Mouse (Mus musculus) kidney, postnatal 14 days (tissue): Measurements from ENCODE around the gene Rps19.
"Not testable (repeated sequence)": the region's sequence is repeated elsewhere in the genome, so short reads cannot be mapped to it uniquely, and the experiment has no call there.

Source experiments
- DNase-seq: peaks from one replicate; pipeline ENCODE4 v3.0.0; 2022; ENCODE audit warnings: mixed read lengths

The Rps19 gene

DNA sequence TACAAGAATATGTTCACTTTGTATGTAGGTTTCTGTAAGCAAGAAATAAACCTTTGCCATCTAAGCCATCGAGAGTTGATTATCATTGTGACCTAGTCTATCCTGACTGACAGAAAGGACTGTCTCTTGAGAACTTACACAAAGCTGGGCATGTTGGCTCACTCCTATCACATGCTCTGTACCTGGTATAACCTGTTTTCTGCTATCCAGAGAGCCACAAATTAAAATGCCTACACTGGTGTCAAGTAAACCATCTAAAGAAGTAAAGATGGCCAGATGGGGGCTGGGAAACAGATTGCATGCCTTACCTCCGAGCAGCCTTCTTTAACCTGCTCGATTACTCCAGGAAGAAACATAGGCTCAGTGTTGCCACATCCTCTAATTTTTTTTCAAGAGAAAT is 6.6 kb upstream of the Rps19 start:
- DNase-seq: no peak

DNA sequence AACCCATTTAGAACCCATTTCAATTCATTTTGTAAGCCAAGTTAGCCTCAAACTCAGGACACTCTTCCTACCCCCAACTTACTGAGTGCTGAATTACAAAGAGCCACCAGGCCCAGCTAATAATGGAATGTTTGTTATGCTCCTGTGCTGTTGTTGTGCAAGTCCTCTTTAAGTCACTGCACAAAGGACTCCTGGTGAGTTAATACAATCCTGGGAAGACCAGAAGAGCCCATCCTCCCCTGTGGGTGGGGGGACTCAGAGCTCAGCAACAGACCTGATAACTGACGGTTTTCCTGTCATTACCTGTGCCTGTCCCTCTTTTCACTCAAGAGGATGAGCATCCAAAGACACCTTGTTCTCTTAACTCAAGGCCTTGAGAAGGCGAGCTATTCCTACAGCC is 4.6 kb upstream of the Rps19 start:
- no peak for DNase-seq

DNA sequence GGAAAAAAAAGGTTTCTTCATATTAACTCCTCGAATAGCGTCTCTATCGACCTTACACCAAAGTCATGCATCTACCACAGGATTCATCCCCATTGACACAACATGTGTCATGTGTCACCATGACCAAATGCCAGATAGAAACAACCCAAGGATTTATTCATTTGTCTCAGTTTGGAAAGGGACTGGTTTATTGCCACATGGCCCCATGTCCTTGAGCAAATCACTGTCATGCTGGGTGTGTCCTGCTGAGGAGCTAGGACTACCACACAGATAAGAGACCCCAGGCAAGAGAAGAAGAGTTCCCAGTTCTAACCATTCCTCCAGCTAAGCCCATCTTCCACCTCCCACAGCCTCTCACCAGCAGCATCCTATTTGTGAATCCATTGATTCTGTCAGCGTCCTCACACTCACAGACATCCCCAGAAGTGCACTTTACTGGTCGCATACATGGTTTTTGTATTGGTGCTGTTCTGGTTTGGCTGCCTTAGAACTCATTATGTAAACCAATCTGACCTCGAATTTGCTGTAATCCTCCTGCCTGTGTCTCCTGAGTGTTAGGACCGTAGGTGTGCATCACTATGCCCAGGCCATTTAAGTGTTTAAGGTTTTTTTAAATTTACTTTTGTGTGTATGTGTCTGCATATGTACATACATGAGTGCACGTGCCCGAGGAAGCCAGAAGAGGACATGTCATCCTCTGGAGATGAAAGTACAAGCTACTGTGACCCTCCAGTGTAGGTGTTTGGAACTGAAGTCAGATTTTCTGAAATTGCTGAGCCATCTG is 1.6 kb upstream of the Rps19 start:
- DNase-seq: no peak

DNA sequence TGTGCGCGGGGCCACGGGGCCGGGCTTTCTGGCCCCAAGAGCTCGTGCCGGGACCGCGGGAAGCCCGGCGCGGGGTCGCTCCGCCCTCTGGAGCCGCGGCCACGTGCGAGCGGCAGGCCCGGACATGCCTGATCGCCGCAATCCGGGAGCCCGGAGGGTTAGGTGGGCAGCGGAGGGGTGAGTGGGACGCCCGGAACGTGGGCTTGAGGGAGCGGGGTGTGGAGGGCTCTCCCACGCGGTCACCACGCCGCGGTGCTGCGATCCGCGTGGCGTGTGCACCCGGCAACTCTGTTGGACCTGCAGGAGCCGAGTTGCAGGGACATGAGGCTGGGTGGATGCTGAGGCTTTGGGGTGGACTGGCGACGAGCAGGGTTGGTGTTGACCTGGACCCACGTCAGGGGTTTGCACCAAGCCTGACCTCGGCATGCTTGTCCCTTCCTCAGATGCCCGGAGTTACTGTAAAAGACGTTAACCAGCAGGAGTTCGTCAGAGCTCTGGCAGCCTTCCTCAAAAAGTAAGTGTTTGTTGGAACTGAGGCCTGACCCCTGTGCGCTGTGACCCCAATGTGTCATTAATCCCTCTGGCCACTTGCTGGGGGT is 621 bp downstream of the Rps19 start:
- peak; percentile 45 for DNase-seq

DNA sequence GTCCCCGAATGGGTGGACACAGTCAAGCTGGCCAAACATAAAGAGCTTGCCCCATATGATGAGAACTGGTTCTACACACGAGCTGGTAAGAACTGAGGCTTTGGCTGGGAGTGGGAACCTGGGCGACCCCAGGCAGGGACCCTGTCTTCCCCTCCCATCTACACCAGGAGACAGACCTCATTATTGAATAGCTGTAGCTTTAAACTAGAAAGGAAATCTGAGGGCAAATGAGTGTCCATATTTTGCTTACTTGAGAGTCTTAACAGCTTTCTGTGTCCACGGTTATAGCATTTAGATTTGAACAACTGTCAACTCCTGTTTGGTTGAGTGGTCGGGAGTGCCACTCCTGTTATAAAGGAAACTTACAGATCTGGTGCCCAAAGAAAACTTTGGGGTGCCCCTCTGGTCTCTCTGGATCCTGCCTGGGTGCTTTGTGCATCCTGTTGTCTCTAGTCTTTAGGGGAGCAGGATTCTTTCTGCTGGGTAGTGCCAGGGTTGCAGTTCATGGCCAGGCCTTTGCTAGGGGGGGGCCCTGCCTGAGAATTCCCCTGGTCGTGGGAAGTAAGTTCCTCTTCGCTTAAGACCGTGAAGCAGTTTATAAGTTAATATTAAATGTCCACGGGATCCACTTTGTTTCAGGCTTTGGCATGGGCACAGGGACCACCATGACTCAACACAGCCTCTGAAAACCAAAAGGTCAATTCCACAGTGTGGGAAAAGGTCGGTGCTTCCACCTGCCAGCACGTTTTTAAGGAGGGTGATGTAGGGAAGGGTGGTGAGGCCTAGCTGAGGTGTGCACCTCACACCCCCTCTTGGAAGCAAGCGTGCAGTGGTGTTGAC is 1.5 kb downstream of the Rps19 start:
- no peak for DNase-seq

DNA sequence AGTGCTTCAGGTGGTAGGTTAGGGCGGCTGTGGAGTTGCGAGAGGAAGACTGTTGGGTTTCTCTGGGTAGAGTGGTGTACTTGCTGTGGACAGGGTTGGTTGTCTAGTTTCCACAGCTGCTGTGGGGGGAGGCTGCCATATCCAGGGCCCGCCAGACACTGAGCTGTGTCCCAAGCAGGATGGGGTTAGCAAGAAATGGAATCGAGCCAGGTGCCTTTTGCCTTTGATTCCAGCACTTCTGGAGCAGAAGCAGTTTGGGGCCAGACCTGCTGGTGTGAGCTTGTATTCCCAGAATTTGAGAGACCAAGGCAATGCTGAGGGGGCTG is 2.1 kb downstream of the Rps19 start:
- DNase-seq: peak; percentile 52

DNA sequence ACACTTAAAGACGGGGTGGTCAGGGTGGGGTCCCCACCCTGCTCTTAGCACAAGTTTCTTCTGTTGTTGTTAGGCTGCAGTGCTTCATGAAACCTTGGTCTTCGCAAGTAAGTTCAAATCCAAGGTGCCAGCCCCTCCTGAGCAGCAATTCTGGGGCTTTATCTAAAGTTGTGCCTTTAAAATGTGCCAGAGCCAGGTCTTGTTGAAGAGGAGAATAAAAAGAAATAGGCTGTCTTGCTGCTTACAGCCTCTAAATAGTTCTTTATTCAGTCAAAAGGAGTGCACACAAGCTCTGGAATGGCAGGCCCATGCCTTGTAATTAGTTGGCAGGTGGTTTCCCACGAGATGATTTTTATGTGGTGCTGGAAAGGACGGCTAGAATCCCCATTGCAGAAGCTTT is 2.9 kb downstream of the Rps19 start:
- no peak for DNase-seq

DNA sequence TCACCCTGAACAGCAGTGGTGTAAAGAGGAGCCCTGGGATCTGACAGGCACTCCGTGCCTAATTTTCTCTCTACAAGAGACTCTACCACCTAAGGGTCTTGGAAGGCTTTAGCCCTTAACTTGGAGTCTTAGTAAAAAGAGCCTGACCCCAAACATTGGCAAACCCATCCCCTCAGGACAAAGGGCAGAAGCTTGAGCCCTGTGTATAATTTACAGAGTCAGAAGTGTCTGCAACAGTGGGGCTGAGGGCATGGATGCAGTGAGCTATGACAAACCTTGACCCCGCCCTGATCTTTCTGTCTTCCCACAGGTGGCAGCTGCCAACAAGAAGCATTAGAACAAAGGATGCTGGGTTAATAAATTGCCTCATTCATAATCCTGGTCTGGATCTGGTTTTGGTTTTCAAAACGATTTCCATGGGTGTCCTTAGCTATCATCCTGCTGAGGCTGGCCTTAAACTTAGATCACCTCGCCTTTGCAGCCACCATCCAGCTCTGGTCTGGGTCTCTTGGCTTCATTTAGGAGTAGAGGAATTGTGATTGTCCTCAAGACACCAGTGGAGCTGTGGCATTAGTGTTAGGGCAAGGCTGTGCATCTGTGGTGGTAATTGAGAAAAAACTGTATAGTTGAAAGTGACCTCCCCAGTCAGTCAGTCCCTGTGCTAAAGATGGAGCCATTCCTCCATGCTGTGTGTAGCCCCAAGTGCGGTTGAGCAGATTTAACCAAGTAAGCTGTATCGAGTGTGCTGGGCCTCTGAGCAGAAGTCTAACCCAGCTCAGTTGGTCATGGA is 5.5 kb downstream of the Rps19 start:
- DNase-seq: peak; percentile 83

DNA sequence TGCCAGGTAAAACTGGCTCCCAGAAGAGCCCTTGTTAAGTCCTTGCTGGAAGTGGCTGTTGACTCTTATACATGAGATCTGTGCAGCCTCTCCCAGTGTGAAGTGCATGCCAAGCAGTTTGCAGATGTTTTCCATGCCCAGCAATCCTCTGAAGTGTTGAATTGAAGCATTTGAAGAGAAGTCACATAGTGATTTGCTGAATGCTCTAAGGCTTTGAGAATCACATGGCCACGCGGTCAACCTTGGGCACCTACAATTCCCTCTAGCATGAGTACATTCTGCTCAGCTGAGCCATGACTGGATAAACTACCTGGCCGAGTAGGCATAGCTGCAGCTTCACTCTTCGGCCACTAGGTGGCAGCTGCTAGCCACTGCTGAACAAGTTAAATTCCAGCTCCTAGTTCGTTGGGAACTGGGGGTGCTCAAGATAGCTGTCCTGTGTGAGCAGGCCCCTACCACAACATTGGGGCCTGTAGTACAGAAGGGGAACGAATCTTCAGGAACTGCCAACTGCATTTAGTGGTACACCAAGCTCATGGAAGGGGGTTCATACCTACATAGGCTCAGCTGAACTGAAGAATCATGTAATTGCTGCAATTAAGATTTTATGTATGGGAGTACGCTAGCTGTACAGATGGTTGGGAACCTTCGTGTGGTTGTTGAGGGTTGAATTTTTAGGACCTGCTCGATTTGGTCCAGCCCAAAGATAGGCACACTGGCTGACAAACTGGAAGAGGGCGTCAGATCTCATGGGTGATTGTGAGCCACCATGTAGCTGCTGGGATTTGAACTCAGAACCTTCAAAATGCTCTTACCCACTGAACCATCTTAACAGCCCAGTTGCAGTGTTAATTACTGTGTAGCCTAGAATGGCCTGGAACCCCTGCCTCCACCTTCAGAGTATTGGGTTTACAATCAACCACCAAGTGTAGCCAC is 6.4 kb downstream of the Rps19 start:
- DNase-seq: peak; percentile 78

DNA sequence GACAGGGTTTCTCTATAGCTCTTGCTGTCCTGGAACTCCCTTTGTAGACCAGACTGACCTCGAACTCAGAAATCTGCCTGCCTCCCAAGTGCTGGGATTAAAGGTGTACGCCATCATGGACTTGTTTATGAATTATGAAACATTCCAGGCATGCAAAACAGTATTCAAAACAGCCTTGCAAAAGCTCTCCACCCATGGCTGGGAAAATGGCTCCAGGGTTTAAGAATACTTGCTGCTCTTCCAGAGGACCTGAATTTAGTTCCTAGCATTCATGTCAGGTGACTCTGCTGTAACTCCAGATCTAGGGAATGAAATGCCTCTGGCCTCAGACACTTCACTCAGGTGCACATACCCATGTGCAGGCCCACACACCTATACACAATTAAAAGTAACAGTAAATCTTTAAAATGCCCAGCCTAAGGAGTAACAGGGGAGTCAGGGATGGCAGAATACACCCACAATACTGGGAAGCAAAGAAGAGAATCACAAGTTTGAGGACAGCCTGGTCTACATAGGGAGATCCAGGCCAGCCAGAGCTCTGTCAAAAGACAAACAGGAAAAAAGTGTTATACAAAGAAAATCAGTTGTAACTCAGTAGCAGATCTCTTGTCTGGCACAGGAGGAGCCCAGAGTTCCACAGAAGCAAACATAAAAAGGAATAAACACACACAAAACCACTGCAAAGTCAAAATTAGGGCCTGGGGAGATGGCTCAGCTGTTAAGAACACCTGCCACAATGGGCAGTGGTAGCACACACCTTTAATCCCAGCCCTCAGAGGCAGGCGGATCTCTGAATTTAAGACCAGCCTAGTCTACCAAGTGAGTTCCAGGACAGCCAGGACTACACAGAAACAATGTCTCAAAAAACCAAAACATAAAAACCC is 7.3 kb downstream of the Rps19 start:
- no peak for DNase-seq

DNA sequence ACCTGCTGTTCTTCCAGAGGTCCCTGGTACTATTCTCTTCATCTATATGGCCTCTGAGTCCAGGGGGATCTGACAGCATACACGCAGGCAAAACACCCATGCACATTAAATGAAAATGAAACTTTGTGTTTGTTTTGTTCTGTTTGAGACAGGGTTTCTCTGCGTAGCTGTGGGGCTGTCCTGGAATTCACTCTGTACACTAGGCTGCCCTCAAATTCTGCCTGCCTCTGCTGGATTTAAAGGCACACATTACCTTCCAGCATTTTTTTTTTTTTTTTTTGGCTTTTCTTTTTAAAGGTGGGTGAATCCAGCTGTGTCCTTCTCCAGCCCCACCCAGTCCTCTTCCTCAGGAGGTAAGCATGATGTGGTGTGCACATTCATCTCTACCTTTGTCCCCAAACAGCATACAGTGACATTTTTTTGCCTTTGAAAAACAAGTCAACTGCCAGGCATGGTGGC is 8.0 kb downstream of the Rps19 start:
- DNase-seq: no peak

DNA sequence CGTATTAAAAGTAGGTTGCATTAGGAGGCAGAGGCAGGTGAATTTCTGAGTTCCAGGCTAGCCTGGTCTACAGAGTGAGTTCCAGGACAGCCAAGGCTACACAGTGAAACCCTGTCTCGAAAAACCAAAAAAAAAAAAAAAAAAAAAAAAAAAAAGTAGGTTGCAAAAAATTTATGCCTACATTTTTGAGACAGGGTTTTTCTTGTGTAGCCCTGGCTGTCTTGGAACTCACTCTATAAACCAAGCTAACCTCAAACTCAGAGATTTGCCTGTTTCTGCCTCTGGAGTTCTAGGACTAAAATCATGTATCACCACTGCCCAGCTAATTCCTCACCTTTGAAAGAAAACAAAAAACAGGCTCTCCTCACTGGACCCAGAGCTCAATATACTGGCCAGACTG is 11.6 kb downstream of the Rps19 start:
- DNase-seq: not testable (repeated sequence)

DNA sequence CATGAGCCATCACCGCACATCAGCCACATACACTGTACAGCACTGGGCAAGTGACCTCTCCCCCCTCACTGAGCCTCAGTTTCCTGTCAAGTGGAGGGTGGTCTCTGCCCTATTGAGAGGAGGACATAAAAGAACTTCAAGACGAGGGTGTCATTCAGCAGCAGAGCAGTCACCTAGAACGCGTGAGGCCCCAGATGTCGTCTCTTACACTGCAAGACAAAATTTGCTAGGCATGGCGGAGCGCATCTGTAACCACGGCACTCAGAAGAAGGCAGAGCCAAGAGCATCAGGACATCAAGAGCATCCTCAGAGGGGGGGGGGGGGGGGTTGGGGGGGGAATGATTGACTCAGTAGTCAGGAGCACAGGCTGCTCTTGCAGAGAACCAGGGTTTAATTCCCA is 12.1 kb downstream of the Rps19 start:
- no peak for DNase-seq

DNA sequence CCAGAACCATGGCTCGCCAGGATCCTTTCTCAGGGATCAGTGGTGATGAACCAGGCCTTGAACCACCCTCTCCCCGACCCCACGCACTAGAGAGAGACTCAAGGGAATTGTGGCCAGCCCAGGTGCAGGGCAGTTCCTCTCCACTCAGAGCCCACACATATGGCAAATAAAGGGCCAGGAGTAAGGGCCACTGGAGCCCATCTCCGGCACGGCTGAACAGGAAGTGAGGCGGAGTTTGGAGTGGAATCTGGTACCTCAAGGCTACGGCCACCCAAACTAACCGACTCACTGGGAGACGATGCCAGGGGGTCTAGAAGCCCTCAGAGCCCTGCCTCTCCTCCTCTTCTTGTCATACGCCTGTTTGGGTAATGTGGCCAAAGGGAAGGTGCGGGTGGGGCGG is 13.1 kb downstream of the Rps19 start, which contains the start of gene Cd79a:
TSS of gene Cd79a (plus strand) at position 158 of the 400 bp plus-strand sequence.
- DNase-seq: no peak

DNA sequence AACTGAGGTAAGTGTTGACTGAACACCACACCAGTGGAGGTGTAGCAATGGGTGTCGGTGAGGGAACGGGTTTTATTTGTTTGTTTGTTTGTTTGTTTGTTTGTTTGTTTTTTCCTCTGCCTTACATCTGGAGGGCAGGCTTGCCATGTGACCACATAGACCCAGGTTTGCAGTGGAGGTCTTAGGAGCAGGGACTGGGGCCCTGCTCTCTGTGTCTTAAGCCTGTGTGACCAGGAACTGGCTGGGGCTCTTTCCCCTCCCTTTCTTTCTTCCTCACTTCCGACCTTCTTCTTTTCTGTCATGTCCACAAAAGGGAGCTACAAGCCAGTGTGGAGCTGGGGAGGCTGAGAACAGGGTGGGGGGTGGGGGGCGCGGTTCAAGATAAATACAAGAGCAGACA is 13.8 kb downstream of the Rps19 start:
- DNase-seq: no peak

DNA sequence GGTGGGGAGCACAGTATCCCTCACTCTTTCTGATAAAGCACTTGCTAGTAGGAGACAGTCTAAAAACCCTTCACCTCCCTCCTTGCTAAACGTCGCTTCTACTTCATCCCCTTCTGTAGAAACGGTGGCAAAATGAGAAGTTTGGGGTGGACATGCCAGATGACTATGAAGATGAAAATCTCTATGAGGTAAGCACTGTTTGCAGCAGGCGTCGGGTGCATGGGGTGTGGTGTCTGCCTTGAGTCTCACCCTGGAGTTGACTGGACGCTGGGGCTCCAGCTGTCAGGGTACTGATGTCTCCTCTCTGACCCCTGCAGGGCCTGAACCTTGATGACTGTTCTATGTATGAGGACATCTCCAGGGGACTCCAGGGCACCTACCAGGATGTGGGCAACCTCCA is 16.9 kb downstream of the Rps19 start:
- no peak for DNase-seq

DNA sequence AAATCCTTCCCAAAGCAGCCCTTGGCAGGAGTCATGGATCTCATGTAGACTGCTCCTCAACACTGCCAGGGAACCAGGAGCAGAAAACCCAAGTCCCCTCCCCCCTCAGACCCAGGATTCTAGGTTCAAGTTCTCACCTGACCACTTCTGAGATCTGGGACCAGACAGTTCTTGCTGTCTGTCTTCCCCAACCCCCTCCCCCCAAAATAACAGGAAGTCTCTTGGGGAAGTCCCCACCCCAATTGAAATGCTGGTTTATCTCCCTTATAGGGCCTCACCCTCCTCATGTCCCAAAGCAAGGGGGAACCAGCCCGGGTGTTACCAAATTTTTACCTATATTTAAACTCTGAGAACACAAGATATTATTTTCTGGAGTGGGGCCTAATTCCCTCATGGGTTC is 17.7 kb downstream of the Rps19 start:
- no peak for DNase-seq

DNA sequence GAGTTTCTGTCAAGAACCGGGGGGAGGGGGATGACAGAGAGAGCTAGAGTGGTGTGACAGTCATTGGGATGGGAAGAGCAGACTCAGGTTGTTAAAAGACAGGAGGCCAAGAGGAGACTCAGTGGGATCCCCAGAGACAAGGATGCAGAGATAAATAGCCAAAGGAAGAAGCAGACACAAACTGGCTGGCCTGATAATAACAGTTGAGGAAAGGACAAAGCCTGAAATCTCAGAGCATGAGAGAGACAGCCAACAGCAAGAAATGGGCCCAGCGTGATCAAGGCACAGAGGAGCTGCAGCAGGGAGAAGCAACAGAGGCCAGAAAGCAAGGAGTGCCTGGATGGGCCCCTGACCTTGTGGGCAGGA is 18.1 kb downstream of the Rps19 start:
- DNase-seq: no peak

DNA sequence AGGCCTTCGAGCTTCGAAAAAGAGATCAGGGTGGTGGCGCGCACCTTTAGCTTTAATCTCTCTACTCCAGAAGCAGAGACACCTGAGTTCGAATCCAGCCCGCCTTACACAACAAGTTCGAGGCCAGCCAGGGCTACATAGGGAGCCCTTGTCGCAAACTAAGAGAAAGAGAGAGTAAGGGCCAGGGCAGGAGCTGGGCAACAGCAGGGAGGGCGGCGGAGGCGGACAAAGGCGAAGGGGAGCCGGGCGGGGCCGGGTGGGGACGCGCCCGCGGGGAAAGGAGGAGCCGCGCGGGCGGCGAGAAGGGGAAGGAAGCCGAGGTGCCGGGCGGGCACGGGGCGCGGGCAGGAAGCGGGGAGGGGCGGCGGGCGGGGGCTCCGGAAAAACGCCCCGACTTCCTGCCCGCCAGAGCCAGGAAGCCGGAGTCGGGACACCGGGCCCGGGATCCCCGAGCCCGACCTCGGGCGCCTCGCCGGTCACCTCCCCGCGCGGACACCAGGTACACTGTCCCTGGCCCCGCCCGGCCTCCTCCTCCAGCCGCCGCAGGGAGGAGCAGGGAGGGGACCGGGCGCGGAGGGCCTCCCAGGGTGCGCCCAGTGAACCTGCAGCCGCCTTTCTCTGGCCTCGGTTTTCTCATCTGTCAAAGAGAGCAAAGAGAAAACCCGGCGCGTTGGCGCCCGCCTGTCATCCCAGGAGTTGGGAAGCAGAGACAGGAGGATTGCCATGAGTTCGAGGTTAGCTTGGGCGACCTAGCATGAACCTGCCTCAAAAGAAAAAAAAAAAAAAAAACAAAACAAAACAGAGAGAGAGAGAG is 18.7 kb downstream of the Rps19 start, which contains the start of gene Arhgef1:
TSS of gene Arhgef1 (plus strand) at position 283 of the 814 bp plus-strand sequence.
- peak; percentile 83 for DNase-seq

DNA sequence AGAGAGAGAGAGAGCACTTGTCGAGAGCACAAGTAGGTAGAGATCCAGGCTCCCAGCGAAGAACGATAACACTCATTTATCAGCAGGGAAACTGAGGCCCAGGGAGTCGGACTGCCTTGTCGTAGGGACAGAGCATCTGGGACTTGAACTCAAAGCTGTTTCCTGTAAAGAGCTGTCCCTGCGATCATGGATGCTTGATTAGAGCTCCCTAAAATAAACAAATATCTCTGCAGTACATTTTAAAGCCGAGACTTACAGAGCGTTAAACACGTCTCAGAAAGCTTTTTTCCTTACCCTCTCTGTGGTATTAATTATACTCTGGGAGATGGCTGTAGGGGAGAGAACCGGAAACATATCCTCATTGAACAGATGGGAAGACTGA is 19.3 kb downstream of the Rps19 start:
- DNase-seq: no peak
